Mouse (Mus musculus): Measurements from ENCODE around the gene Abr. TPM values are rescaled to one million over a fixed set of nuclear protein-coding genes. Genes with fewer than 3 reads are reported as not detected.

Abr gene
- 23.6 to 30.3 TPM (median 27.0 TPM) in 4 replicates for total RNA-seq (2023)

DNA sequence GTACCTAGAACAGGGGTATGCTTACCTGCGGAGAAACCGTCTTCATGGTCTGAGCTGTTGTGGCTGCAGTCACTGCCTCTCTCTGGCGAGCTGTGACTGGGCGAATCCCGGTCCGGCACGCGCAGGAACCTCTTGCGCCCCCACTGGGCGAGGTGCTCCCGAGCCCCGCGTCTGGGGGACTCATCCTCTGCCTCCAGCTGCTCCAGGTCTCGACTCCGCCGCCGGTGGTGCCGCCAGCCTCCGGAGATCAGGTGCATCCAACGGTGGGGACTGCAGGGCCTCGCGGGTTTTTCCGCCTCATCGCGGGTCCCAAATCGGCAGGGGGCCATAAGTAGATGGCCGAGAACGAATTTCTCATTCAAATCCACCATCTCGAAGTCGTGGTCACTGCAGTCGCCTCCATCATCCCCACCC is at the start of gene Abr:
TSS of gene Abr (minus strand) at position 163 of the 414 bp plus-strand sequence.

DNA sequence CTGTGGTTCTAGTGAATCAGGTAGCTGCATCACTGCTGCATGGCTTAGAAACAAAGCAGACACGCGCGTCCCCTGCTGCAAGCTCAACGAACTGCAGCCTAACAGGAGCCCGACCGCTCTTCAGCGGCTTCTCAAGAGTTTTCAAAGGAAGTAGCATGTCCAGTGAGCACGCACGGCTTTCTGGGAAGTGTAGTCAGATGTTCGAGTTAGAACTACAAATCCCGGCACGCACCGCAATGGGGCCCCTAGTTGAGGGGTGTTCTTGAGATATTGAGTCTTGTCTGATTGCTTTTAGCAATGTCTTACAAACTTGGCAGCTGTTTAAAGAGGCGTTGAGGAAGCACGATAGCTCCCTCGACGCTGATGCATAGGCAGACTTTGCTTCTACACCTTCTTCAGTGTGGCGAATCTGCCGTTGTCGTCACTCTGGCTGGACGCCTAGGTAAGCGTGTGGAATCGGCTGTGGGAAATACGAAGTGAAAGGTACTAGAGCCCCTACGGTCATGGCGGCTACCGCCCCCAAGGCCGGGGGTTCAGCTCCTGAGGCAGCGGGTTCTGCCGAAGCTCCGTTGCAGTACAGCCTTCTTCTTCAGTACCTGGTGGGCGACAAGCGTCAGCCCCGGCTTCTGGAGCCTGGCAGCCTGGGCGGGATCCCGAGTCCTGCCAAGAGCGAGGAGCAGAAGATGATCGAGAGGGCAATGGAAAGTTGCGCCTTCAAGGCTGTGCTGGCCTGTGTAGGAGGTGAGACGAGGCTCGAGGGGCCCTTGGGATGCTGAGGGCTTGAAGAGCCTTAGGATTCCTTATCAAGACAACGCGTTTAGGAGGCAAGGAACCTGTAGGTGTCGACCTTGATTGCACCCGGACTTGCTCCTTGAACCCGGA is 215.2 kb downstream of the Abr start, which contains the start of gene Timm22:
TSS of gene Timm22 (plus strand) at position 251 of the 882 bp plus-strand sequence.

GRCm38 (mm10) chr11:76398798-76399586 is 223.1 kb downstream of the Abr start, which contains the start of gene Nxn:
Gene Nxn (minus strand): TSS chr11:76399140.

Other genes with a start within 250 kb of the Abr start
- 4.0 to 5.4 TPM (median 5.0 TPM) in 4 replicates for gene Nxn, start 223.2 kb downstream of the Abr start, total RNA-seq (2023)
- 14.1 to 25.9 TPM (median 22.0 TPM) in 4 replicates for gene Timm22, start 215.4 kb downstream of the Abr start, total RNA-seq (2023)
- gene Bhlha9, start 50.2 kb upstream of the Abr start, total RNA-seq (2023), result not detected in 4 replicates
- gene Trarg1, start 57.5 kb upstream of the Abr start, total RNA-seq (2023), result not detected in 4 replicates
- 38.3 to 53.1 TPM (median 45.4 TPM) in 4 replicates for gene Gosr1, start 141.3 kb upstream of the Abr start, total RNA-seq (2023)
- gene Cpd, start 224.7 kb upstream of the Abr start, total RNA-seq (2023), result 0.91 to 2.0 TPM (median 1.5 TPM) in 4 replicates